Mouse (Mus musculus) liver, embryonic 14.5 days (tissue): ENCODE data around the gene Rtraf. TPM values are rescaled to one million over a fixed set of nuclear protein-coding genes. Genes with fewer than 3 reads are reported as not detected.

Experiments used
- ATAC-seq: fragments of 200-750 bp; cut with Nextera tagmentation; 2 replicates; pipeline ENCODE4 v1.8.0; 2017; ENCODE audit warnings: moderate number of reproducible peaks, mild to moderate bottlenecking, moderate library complexity; ENCODE audit not compliant: insufficient read depth
- DNase-seq, 3 experiments: peaks; one replicate each; pipeline ENCODE4 v3.0.0-alpha.2; 2012 to 2013; ENCODE audit warnings: low read depth in 3 of 3, low spot score in 3 of 3
- H3K27ac ChIP-seq: fragments of 300-500 bp; sonication (generic); 2 replicates; pipeline ENCODE4 v1.5.1; 2014; ENCODE audit warnings: moderate library complexity, mild to moderate bottlenecking, control low read depth, inconsistent platforms
- H3K27me3 ChIP-seq: fragments of 300-500 bp; sonication (generic); 2 replicates; pipeline ENCODE4 v1.6.1; 2014; ENCODE audit warnings: mild to moderate bottlenecking, low read length, moderate library complexity; ENCODE audit not compliant: control insufficient read depth, insufficient read depth
- H3K36me3 ChIP-seq: fragments of 300-500 bp; sonication (generic); replicated peaks from 2 replicates; pipeline ENCODE4 v1.6.1; 2014; ENCODE audit warnings: low read depth; ENCODE audit not compliant: control insufficient read depth, insufficient read depth
- H3K4me1 ChIP-seq, 2 experiments: fragments of 200-500 bp in 1 of 2; fragments of 300-500 bp in 1 of 2; sonication (generic) in 1 of 2; replicated peaks; 2 replicates each; pipeline ENCODE4 v1.6.1; 2012 to 2014; ENCODE audit warnings: antibody characterized with exemption in 1 of 2, inconsistent platforms in 1 of 2, low read length in 1 of 2; ENCODE audit not compliant: control insufficient read depth in 2 of 2, insufficient read depth in 2 of 2
- H3K4me2 ChIP-seq: fragments of 300-500 bp; sonication (generic); 2 replicates; pipeline ENCODE4 v1.6.1; 2014; ENCODE audit warnings: low read depth, mild to moderate bottlenecking, control low read depth, moderate library complexity
- H3K4me3 ChIP-seq, 2 experiments: fragments of 200-500 bp in 1 of 2; fragments of 300-500 bp in 1 of 2; sonication (generic) in 1 of 2; 2 replicates each; pipeline ENCODE4 v1.5.1; 2012 to 2014; ENCODE audit warnings: low read depth in 2 of 2, low read length in 2 of 2, mild to moderate bottlenecking in 2 of 2, control low read depth in 1 of 2, inconsistent platforms in 1 of 2, moderate library complexity in 1 of 2; ENCODE audit not compliant: insufficient read depth in 1 of 2
- H3K9ac ChIP-seq: fragments of 300-500 bp; sonication (generic); replicated peaks from 2 replicates; pipeline ENCODE4 v1.6.1; 2014; ENCODE audit warnings: mild to moderate bottlenecking, control low read depth, moderate library complexity
- H3K9me3 ChIP-seq: fragments of 300-500 bp; sonication (generic); 2 replicates; pipeline ENCODE4 v1.6.1; 2016; ENCODE audit warnings: low read length, mixed read lengths; ENCODE audit not compliant: control insufficient read depth
- CTCF ChIP-seq: IDR thresholded peaks from 2 replicates; pipeline ENCODE4 v1.5.1; 2016; ENCODE audit warnings: antibody characterized with exemption, low read depth, control low read depth
- EP300 ChIP-seq: IDR thresholded peaks from 2 replicates; pipeline ENCODE4 v1.6.1; 2016; ENCODE audit warnings: antibody characterized with exemption, low read depth
- WGBS: fragments of 180-500 bp; shearing (Covaris S2); extraction: QIAGEN DNeasy Blood & Tissue Kit; methylation state at CpG from one replicate; pipeline ENCODE4 v1.1.7; 2014; ENCODE audit not compliant: insufficient replicate concordance; 5-methylcytosine and 5-hydroxymethylcytosine counted together
- polyA plus RNA-seq, 2 experiments: library from polyadenylated mRNA; depleted of rRNA in 1 of 2; stranded (reverse) in 1 of 2; unstranded in 1 of 2; fragments of >200 nt; fragmentation: Nextera tagmentation in 1 of 2; extraction: Ambion mirVana in 1 of 2; gene quantifications; 2 replicates each; pipeline versions ENCODE4 v1.2.1 to v1.2.3; 2012 to 2014

Rtraf gene
- polyA plus RNA-seq, 2 experiments, result 40.8 to 93.5 TPM

GRCm38 (mm10) chr14:19777945-19778344 is 45.7 kb downstream of the Rtraf start:
- no peak overlapping the region for H3K4me3 ChIP-seq
- H3K4me1 ChIP-seq, result no peaks in the 10 kb centered on the region
- TF ChIP-seq CTCF, result no peak
- H3K9me3 ChIP-seq, result no peaks in the 10 kb centered on the region
- ATAC-seq (no peak), DNase-seq (no peak)
- no peak overlapping the region for H3K9ac ChIP-seq
- H3K4me2 ChIP-seq, result no peak overlapping the region
- no peaks in the 10 kb centered on the region for H3K27me3 ChIP-seq
- H3K27ac ChIP-seq, result no peak overlapping the region
- H3K36me3 ChIP-seq, result no peaks in the 10 kb centered on the region
- WGBS, result 54% methylated on average over 13 of the region's 13 CpGs

DNA sequence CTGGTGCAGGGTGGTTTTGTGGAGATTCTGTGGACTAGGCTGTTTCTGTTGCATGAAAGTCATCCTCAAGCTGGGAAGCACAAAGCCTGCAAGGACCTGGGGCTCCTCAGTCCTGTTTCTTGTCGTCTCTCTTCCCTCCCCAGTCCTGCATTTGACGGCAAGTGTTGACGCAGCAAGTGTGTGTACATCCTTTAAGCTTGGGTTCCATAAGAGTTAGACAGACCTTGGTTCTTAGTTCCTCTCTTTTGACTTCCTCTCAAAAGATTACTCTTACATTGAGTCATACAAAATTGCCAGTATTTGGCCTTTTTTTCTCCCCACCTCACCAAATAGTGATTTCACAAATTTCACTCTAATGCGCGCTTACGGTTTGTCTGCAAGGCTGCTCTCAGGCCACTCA is 46.3 kb downstream of the Rtraf start:
- ATAC-seq (no peak), DNase-seq (no peak)
- H3K4me2 ChIP-seq, result no peak overlapping the region
- H3K36me3 ChIP-seq, result no peaks in the 10 kb centered on the region
- H3K9me3 ChIP-seq, result no peaks in the 10 kb centered on the region
- H3K9ac ChIP-seq, result no peak overlapping the region
- H3K4me3 ChIP-seq, result no peak overlapping the region
- no peak for TF ChIP-seq CTCF
- no peak for TF ChIP-seq EP300
- no peaks in the 10 kb centered on the region for H3K4me1 ChIP-seq
- no peaks in the 10 kb centered on the region for H3K27me3 ChIP-seq
- no peak overlapping the region for H3K27ac ChIP-seq
- 82% methylated on average over 6 of the region's 6 CpGs for WGBS

GRCm38 (mm10) chr14:19776890-19777289 is 46.7 kb downstream of the Rtraf start:
- ATAC-seq (no peak), DNase-seq (no peak)
- H3K4me2 ChIP-seq, result no peak overlapping the region
- H3K27ac ChIP-seq, result no peak overlapping the region
- TF ChIP-seq CTCF (peak; percentile 86), EP300 (no peak)
- no peak overlapping the region for H3K4me3 ChIP-seq
- 50% methylated on average over 6 of the region's 6 CpGs for WGBS
- H3K4me1 ChIP-seq, result no peaks in the 10 kb centered on the region
- H3K36me3 ChIP-seq, result no peaks in the 10 kb centered on the region
- no peaks in the 10 kb centered on the region for H3K9me3 ChIP-seq
- H3K27me3 ChIP-seq, result no peaks in the 10 kb centered on the region
- no peak overlapping the region for H3K9ac ChIP-seq

GRCm38 (mm10) chr14:19776179-19776578 is 47.4 kb downstream of the Rtraf start:
- H3K27me3 ChIP-seq, result no peaks in the 10 kb centered on the region
- H3K4me2 ChIP-seq, result no peak overlapping the region
- no peak overlapping the region for H3K4me3 ChIP-seq
- H3K27ac ChIP-seq, result no peak overlapping the region
- H3K36me3 ChIP-seq, result no peaks in the 10 kb centered on the region
- H3K4me1 ChIP-seq, result peaks cover 0 to under 1% of the 10 kb centered on the region in 2 experiments; a peak in 2 of 4 replicates
- H3K9me3 ChIP-seq, result no peaks in the 10 kb centered on the region
- TF ChIP-seq EP300 (no peak), CTCF (peak; percentile 29; the same call in 1 of the 2 replicates)
- no peak for DNase-seq
- no peak overlapping the region for H3K9ac ChIP-seq
- no peak for ATAC-seq
- 72% methylated on average over 5 of the region's 5 CpGs for WGBS

- Histone ChIP-seq H3K9ac (no peak overlapping the region), H3K4me3 (no peak overlapping the region), H3K36me3 (no peaks in the 10 kb centered on the region), H3K27me3 (no peaks in the 10 kb centered on the region), H3K27ac (no peak overlapping the region), H3K4me1 (peaks cover 0 to 6% of the 10 kb centered on the region in 2 experiments; a peak in 2 of 4 replicates), H3K9me3 (no peaks in the 10 kb centered on the region), H3K4me2 (no peak overlapping the region)
- whole genome bisulfite sequencing, result 77% methylated on average over 4 of the region's 4 CpGs
- TF ChIP-seq CTCF (no peak), EP300 (no peak)
- ATAC-seq (no peak), DNase-seq (no peak)
These were observed 48.1 kb downstream of the Rtraf start for GRCm38 (mm10) chr14:19775491-19775890.
